Mouse (Mus musculus) heart, adult 2 months (tissue): ENCODE data around the gene S1pr2.

ENCODE experiments used
- CTCF ChIP-seq: fragments of 200-600 bp; IDR thresholded peaks from 2 replicates; pipeline ENCODE4 v1.8.1; 2022; ENCODE audit warnings: antibody characterized with exemption, mild to moderate bottlenecking, moderate library complexity
- POLR2A ChIP-seq: fragments of 200-500 bp; IDR thresholded peaks from 2 replicates; pipeline ENCODE4 v1.6.1; 2011; ENCODE audit warnings: mild to moderate bottlenecking, low read depth, low read length, control low read depth; ENCODE audit not compliant: insufficient read depth

GRCm38 (mm10) chr9:20966008-20966407 lies 10.6 kb downstream of the S1pr2 start:
- TF ChIP-seq CTCF (no peak), POLR2A (no peak)
